Mouse (Mus musculus) adrenal gland, postnatal 10 days (tissue): ENCODE data around the gene Elmo2. TPM values are rescaled to one million over a fixed set of nuclear protein-coding genes. Genes with fewer than 3 reads are reported as not detected.

ENCODE experiments used
- DNase-seq: peaks from one replicate; pipeline ENCODE4 v3.0.0; 2021; ENCODE audit warnings: mixed read lengths
- long read RNA-seq, 2 experiments: library from polyadenylated mRNA; stranded (forward); transcript quantifications; one replicate each; pipeline ENCODE4 v2.0.0; 2021
- total RNA-seq, 2 experiments: library from RNA; stranded (reverse); gene quantifications; 2 replicates each; pipeline ENCODE4 v1.2.3; 2021

The Elmo2 gene
- 10 to 100 TPM; 27.0 to 34.7 TPM for total RNA-seq
- long read RNA-seq, experiment 1, transcript Elmo2-203 (21 exons, 3,466 nt) = major isoform, 12 of 24 reads
- long read RNA-seq, experiment 1, partial matches to known transcripts = 3 of 24 reads
- long read RNA-seq, experiment 1, other reads (novel, unspliced or antisense) = 8 of 24 reads
- long read RNA-seq, experiment 2, transcript Elmo2-203 (21 exons, 3,466 nt) = major isoform, 11 of 19 reads
- long read RNA-seq, experiment 2, partial matches to known transcripts = 3 of 19 reads
- long read RNA-seq, experiment 2, other reads (novel, unspliced or antisense) = 3 of 19 reads

- peak; percentile 97 for DNase-seq
Measured at GRCm38 (mm10) chr2:165326304-165327190, at the start of gene Elmo2. TSS of gene Elmo2 (minus strand) at chr2:165326479.

GRCm38 (mm10) chr2:165376001-165376400 is 49.7 kb upstream of the Elmo2 start:
- DNase-seq = no peak

GRCm38 (mm10) chr2:165375478-165375877 is 49.2 kb upstream of the Elmo2 start:
- DNase-seq = no peak

- no peak for DNase-seq
Measured at GRCm38 (mm10) chr2:165371066-165371465, 44.8 kb upstream of the Elmo2 start.

GRCm38 (mm10) chr2:165370348-165370747 is 44.1 kb upstream of the Elmo2 start:
- DNase-seq = no peak

- no peak for DNase-seq
Measured at GRCm38 (mm10) chr2:165368496-165368895, 42.2 kb upstream of the Elmo2 start, which contains the start of gene Zfp663. TSS of gene Zfp663 (minus strand) at chr2:165368729.

- DNase-seq = peak; percentile 34
Measured at GRCm38 (mm10) chr2:165367868-165368439, 41.7 kb upstream of the Elmo2 start.

GRCm38 (mm10) chr2:165367047-165367520 is 40.8 kb upstream of the Elmo2 start:
- peak; percentile 45 for DNase-seq

GRCm38 (mm10) chr2:165364334-165365091 is 38.2 kb upstream of the Elmo2 start:
- peak; percentile 80 for DNase-seq

GRCm38 (mm10) chr2:165363282-165363681 is 37.0 kb upstream of the Elmo2 start:
- DNase-seq = no peak

GRCm38 (mm10) chr2:165360861-165361260 is 34.6 kb upstream of the Elmo2 start:
- peak; percentile 71 for DNase-seq

GRCm38 (mm10) chr2:165351828-165352513 is 25.7 kb upstream of the Elmo2 start:
- DNase-seq = no peak

GRCm38 (mm10) chr2:165349466-165349865 is 23.2 kb upstream of the Elmo2 start:
- no peak for DNase-seq

- DNase-seq = no peak
Measured at GRCm38 (mm10) chr2:165346180-165346579, 19.9 kb upstream of the Elmo2 start.

- peak; percentile 84 for DNase-seq
Measured at GRCm38 (mm10) chr2:165337191-165337590, 10.9 kb upstream of the Elmo2 start.

- no peak for DNase-seq
Measured at GRCm38 (mm10) chr2:165332610-165333210, 6.4 kb upstream of the Elmo2 start.

- DNase-seq = no peak
Measured at GRCm38 (mm10) chr2:165329703-165330102, 3.4 kb upstream of the Elmo2 start.

GRCm38 (mm10) chr2:165328746-165329145 is 2.5 kb upstream of the Elmo2 start:
- no peak for DNase-seq

GRCm38 (mm10) chr2:165327386-165327785 is 1.1 kb upstream of the Elmo2 start:
- DNase-seq = no peak

GRCm38 (mm10) chr2:165325521-165326303 is 567 bp downstream of the Elmo2 start:
- no peak for DNase-seq
